Mouse (Mus musculus): ENCODE measurements at regions not wholly inside any gene's neighbourhood (a gene's known extent, or its start where the extent isn't known, plus 50 kb on each side); places are given as distances from the start of the nearest gene placed in this dataset.

DNA sequence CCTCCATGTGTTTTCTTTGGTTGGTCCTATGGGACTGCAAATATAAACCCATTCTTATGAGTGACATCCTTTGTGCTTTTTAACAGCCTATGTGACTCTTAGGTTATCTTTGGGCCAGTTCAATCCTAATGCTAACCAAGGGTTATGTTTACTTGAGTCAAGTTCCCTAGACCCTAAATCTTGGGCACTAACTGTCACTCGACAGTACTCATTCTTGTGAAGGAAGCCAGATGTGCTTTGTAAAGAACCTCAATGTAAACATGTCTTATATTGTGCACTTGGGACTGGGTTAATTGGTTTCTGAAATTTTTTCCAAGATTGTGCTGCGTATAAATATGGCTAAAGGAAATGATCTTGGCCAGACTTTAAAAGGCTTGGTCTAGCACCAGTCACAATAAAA lies 939.0 kb upstream of the Mdga2 start:
- TF ChIP-seq CTCF (conservative IDR thresholded peaks at IDR 0.05; ENCODE audit: insufficient read depth, insufficient read length, low read depth, low read length) (no peak), POLR2A (IDR thresholded peaks at IDR 0.05; ENCODE audit: low read depth, low read length) (no peak)

Data from kidney, adult 2 months (tissue).